Mouse (Mus musculus) limb, embryonic 14.5 days (tissue): Measurements from ENCODE around the gene Alox5ap. TPM values are rescaled to one million over a fixed set of nuclear protein-coding genes. Genes with fewer than 3 reads are reported as not detected.

ENCODE experiments used
- ATAC-seq: fragments of 200-750 bp; cut with Nextera tagmentation; 2 replicates; pipeline ENCODE4 v1.8.0; 2017; ENCODE audit warnings: low read depth, moderate number of reproducible peaks, moderate TSS enrichment; ENCODE audit not compliant: low FRiP score
- DNase-seq: peaks from one replicate; pipeline ENCODE4 v3.0.0-alpha.2; 2015; ENCODE audit warnings: low spot score
- H3K27ac ChIP-seq: fragments of 300-500 bp; sonication (generic); replicated peaks from 2 replicates; pipeline ENCODE4 v1.5.1; 2014; ENCODE audit warnings: low read depth, mild to moderate bottlenecking, low read length, moderate library complexity, mixed read lengths
- H3K27me3 ChIP-seq: fragments of 300-500 bp; sonication (generic); 2 replicates; pipeline ENCODE4 v1.6.1; 2014; ENCODE audit warnings: low read length, mixed read lengths; ENCODE audit not compliant: control insufficient read depth, insufficient read depth
- H3K36me3 ChIP-seq: fragments of 300-500 bp; sonication (generic); 2 replicates; pipeline ENCODE4 v1.6.1; 2014; ENCODE audit warnings: mild to moderate bottlenecking, low read length, moderate library complexity, mixed read lengths; ENCODE audit not compliant: control insufficient read depth, insufficient read depth
- H3K4me1 ChIP-seq: fragments of 300-500 bp; sonication (generic); 2 replicates; pipeline ENCODE4 v1.6.1; 2014; ENCODE audit warnings: antibody characterized with exemption, low read length, mixed read lengths; ENCODE audit not compliant: control insufficient read depth, insufficient read depth
- H3K4me2 ChIP-seq: fragments of 300-500 bp; sonication (generic); replicated peaks from 2 replicates; pipeline ENCODE4 v1.6.1; 2014; ENCODE audit warnings: low read depth, mild to moderate bottlenecking, low read length, moderate library complexity; ENCODE audit not compliant: severe bottlenecking
- H3K4me3 ChIP-seq: fragments of 300-500 bp; sonication (generic); replicated peaks from 2 replicates; pipeline ENCODE4 v1.5.1; 2014; ENCODE audit warnings: low read length
- H3K9ac ChIP-seq: fragments of 300-500 bp; sonication (generic); 2 replicates; pipeline ENCODE4 v1.6.1; 2014; ENCODE audit warnings: mild to moderate bottlenecking, low read depth, low read length, moderate library complexity; ENCODE audit not compliant: severe bottlenecking
- H3K9me3 ChIP-seq: fragments of 300-500 bp; sonication (generic); 2 replicates; pipeline ENCODE4 v1.6.1; 2016; ENCODE audit warnings: low read length; ENCODE audit not compliant: control insufficient read depth
- POLR2A ChIP-seq: fragments of 200-500 bp; IDR thresholded peaks from 2 replicates; pipeline ENCODE4 v1.8.0; 2012; ENCODE audit warnings: inconsistent platforms, mild to moderate bottlenecking, moderate library complexity, borderline replicate concordance; ENCODE audit not compliant: insufficient read depth, insufficient read length; ENCODE audit errors: extremely low read depth
- WGBS: fragments of 180-500 bp; shearing (Covaris S2); extraction: QIAGEN DNeasy Blood & Tissue Kit; methylation state at CpG from one replicate; pipeline ENCODE4 v1.1.7; 2014; 5-methylcytosine and 5-hydroxymethylcytosine counted together
- polyA plus RNA-seq, 2 experiments: library from polyadenylated mRNA; depleted of rRNA in 1 of 2; stranded (reverse) in 1 of 2; unstranded in 1 of 2; fragments of >200 nt; fragmentation: Nextera tagmentation in 1 of 2; extraction: Ambion mirVana in 1 of 2; gene quantifications; 2 replicates each; pipeline versions ENCODE4 v1.2.1 to v1.2.3; 2012 to 2014

The Alox5ap gene
- polyA plus RNA-seq, 2 experiments, result 18.6 to 18.7 TPM

- H3K27me3 ChIP-seq, result no peaks in the 10 kb centered on the region
- ATAC-seq (no peak), DNase-seq (peak; percentile 33)
- H3K9me3 ChIP-seq, result no peaks in the 10 kb centered on the region
- peak overlapping the region; percentile 21; the same call in 1 of the 2 replicates for H3K4me2 ChIP-seq
- 41% methylated on average over 19 of the region's 20 CpGs for WGBS
- no peak overlapping the region for H3K9ac ChIP-seq
- no peak for TF ChIP-seq POLR2A
- peaks cover 8% of the 10 kb centered on the region for H3K4me1 ChIP-seq
- no peak overlapping the region for H3K4me3 ChIP-seq
- H3K36me3 ChIP-seq, result no peaks in the 10 kb centered on the region
- no peak overlapping the region for H3K27ac ChIP-seq
These were observed 17.3 kb upstream of the Alox5ap start for GRCm38 (mm10) chr5:149247047-149247904.

GRCm38 (mm10) chr5:149252303-149252702 is 12.3 kb upstream of the Alox5ap start:
- Histone ChIP-seq H3K9ac (no peak overlapping the region), H3K27ac (no peak overlapping the region), H3K27me3 (no peaks in the 10 kb centered on the region), H3K4me2 (no peak overlapping the region), H3K9me3 (no peaks in the 10 kb centered on the region), H3K36me3 (no peaks in the 10 kb centered on the region), H3K4me3 (no peak overlapping the region), H3K4me1 (no peaks in the 10 kb centered on the region)
- no peak for TF ChIP-seq POLR2A
- no peak for ATAC-seq
- DNase-seq, result no peak
- 92% methylated on average over 3 of the region's 3 CpGs for WGBS

- WGBS, result 58% methylated on average over 2 of the region's 2 CpGs
- no peak overlapping the region for H3K27ac ChIP-seq
- no peak overlapping the region for H3K4me2 ChIP-seq
- no peaks in the 10 kb centered on the region for H3K36me3 ChIP-seq
- no peaks in the 10 kb centered on the region for H3K4me1 ChIP-seq
- no peaks in the 10 kb centered on the region for H3K9me3 ChIP-seq
- TF ChIP-seq POLR2A, result no peak
- ATAC-seq (no peak), DNase-seq (no peak)
- no peak overlapping the region for H3K9ac ChIP-seq
- no peak overlapping the region for H3K4me3 ChIP-seq
- H3K27me3 ChIP-seq, result no peaks in the 10 kb centered on the region
These were observed 11.1 kb upstream of the Alox5ap start for GRCm38 (mm10) chr5:149253491-149253890.

GRCm38 (mm10) chr5:149255522-149255921 is 9.0 kb upstream of the Alox5ap start:
- WGBS, result 69% methylated on average over 2 of the region's 2 CpGs
- Histone ChIP-seq H3K9ac (no peak overlapping the region), H3K27me3 (no peaks in the 10 kb centered on the region), H3K36me3 (no peaks in the 10 kb centered on the region), H3K4me3 (no peak overlapping the region), H3K27ac (no peak overlapping the region), H3K9me3 (no peaks in the 10 kb centered on the region), H3K4me1 (peaks cover 6% of the 10 kb centered on the region), H3K4me2 (no peak overlapping the region)
- no peak for ATAC-seq
- TF ChIP-seq POLR2A, result no peak
- DNase-seq, result no peak

- TF ChIP-seq POLR2A, result no peak
- Histone ChIP-seq H3K4me3 (no peak overlapping the region), H3K36me3 (no peaks in the 10 kb centered on the region), H3K4me2 (no peak overlapping the region), H3K4me1 (peaks cover 6% of the 10 kb centered on the region), H3K9me3 (no peaks in the 10 kb centered on the region), H3K27ac (no peak overlapping the region), H3K9ac (no peak overlapping the region), H3K27me3 (no peaks in the 10 kb centered on the region)
- 52% methylated on average over 14 of the region's 14 CpGs for WGBS
- DNase-seq (no peak), ATAC-seq (peak; percentile 16; the same call in 1 of the 2 replicates)
These were observed 6.9 kb upstream of the Alox5ap start for GRCm38 (mm10) chr5:149257518-149258281.
